Mouse (Mus musculus) midbrain, embryonic 11.5 days (tissue): ENCODE data around the gene Gcn1l1. TPM values are rescaled to one million over a fixed set of nuclear protein-coding genes. Genes with fewer than 3 reads are reported as not detected.

ENCODE experiments used
- ATAC-seq: fragments of 200-750 bp; cut with Nextera tagmentation; 2 replicates; pipeline ENCODE4 v1.8.0; 2017; ENCODE audit warnings: moderate TSS enrichment, moderate library complexity; ENCODE audit not compliant: low FRiP score
- DNase-seq: peaks from one replicate; pipeline ENCODE4 v3.0.0; 2015; ENCODE audit warnings: low spot score; ENCODE audit errors: missing footprints
- H3K27ac ChIP-seq: fragments of 300-500 bp; sonication (generic); 2 replicates; pipeline ENCODE4 v1.5.1; 2014; ENCODE audit warnings: low read depth, low read length
- H3K27me3 ChIP-seq: fragments of 300-500 bp; sonication (generic); 2 replicates; pipeline ENCODE4 v1.6.1; 2014; ENCODE audit warnings: mild to moderate bottlenecking, low read length, moderate library complexity, mixed read lengths; ENCODE audit not compliant: control insufficient read depth, insufficient read depth
- H3K36me3 ChIP-seq: fragments of 300-500 bp; sonication (generic); 2 replicates; pipeline ENCODE4 v1.6.1; 2014; ENCODE audit warnings: mild to moderate bottlenecking, low read length, moderate library complexity, mixed read lengths; ENCODE audit not compliant: control insufficient read depth, insufficient read depth
- H3K4me1 ChIP-seq: fragments of 300-500 bp; sonication (generic); 2 replicates; pipeline ENCODE4 v1.6.1; 2014; ENCODE audit warnings: low read length; ENCODE audit not compliant: control insufficient read depth, insufficient read depth
- H3K4me2 ChIP-seq: fragments of 300-500 bp; sonication (generic); 2 replicates; pipeline ENCODE4 v1.6.1; 2014; ENCODE audit warnings: mild to moderate bottlenecking, moderate library complexity
- H3K4me3 ChIP-seq: fragments of 300-500 bp; sonication (generic); 2 replicates; pipeline ENCODE4 v1.5.1; 2014; ENCODE audit warnings: low read depth, low read length
- H3K9ac ChIP-seq: fragments of 300-500 bp; sonication (generic); 2 replicates; pipeline ENCODE4 v1.6.1; 2014; ENCODE audit warnings: low read length
- H3K9me3 ChIP-seq: fragments of 300-500 bp; sonication (generic); 2 replicates; pipeline ENCODE4 v1.6.1; 2016; ENCODE audit warnings: low read length; ENCODE audit not compliant: control insufficient read depth
- WGBS: fragments of 180-500 bp; shearing (Covaris S2); extraction: QIAGEN DNeasy Blood & Tissue Kit; methylation state at CpG from one replicate; pipeline ENCODE4 v1.1.7; 2014; 5-methylcytosine and 5-hydroxymethylcytosine counted together
- polyA plus RNA-seq: library from polyadenylated mRNA; unstranded; fragments of >200 nt; fragmentation: Nextera tagmentation; extraction: Ambion mirVana; gene quantifications from 2 replicates; pipeline ENCODE4 v1.2.1, GENCODE M21; 2014

The Gcn1l1 gene
- polyA plus RNA-seq, 1 experiment from 2014 or later = 32.2 TPM

DNA sequence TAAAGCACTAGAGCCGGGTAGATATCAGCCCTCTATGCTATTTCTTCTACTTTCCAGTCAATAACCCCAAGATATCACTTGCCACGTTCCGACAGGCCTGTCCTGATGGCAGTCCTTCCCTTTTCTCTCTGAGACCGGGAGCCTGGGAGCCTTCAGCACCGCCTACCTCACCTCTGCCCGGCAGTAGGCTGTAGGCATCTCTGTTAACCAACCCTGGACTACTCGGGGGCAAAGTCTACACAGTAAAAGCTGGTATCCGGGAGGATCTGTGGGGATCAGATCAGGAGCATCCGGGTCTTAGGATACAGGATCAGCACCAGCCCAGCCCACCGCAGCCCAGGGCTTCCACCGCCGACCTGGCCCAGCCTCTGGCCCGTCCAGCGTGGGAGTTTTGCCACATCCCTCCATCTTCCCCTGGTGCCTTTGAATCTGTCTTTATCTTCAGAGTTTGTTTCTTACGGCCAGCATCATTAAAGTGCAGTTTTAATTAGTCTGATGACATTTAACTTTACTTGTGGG, 42.0 kb upstream of the Gcn1l1 start:
- H3K27ac ChIP-seq = no peak overlapping the region
- no peaks in the 10 kb centered on the region for H3K27me3 ChIP-seq
- no peak overlapping the region for H3K4me2 ChIP-seq
- H3K9me3 ChIP-seq = no peaks in the 10 kb centered on the region
- no peak overlapping the region for H3K9ac ChIP-seq
- H3K4me1 ChIP-seq = peaks cover 12% of the 10 kb centered on the region; the same call in 1 of the 2 replicates
- DNase-seq (peak; percentile 79), ATAC-seq (no peak)
- 82% methylated on average over 15 of the region's 15 CpGs for WGBS
- H3K4me3 ChIP-seq = no peak overlapping the region
- H3K36me3 ChIP-seq = no peaks in the 10 kb centered on the region

DNA sequence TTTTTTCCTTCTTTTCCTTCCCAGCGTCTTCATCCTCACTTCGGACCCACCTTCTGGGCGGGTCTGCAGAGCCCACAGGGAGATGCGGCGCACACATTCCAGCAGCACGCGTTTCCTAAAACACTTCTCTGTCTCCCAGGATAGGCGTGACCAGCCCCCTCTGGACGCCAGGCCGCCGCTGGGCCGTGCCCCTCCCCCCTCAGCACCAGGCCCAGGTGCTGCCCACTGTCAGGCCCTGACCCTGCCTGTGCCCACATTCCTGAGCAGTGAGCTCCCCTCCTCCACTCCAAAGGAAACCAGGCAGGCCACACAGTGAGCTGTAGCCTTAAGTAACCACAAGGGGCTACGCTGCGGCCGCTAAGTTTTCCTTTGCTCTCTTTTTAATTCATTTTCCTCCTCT, 41.1 kb upstream of the Gcn1l1 start:
- DNase-seq = no peak
- H3K4me2 ChIP-seq = no peak overlapping the region
- no peak overlapping the region for H3K9ac ChIP-seq
- H3K36me3 ChIP-seq = no peaks in the 10 kb centered on the region
- no peaks in the 10 kb centered on the region for H3K9me3 ChIP-seq
- ATAC-seq = peak; percentile 52
- no peak overlapping the region for H3K4me3 ChIP-seq
- no peak overlapping the region for H3K27ac ChIP-seq
- H3K4me1 ChIP-seq = peaks cover 12% of the 10 kb centered on the region; the same call in 1 of the 2 replicates
- no peaks in the 10 kb centered on the region for H3K27me3 ChIP-seq
- WGBS = 5% methylated on average over 15 of the region's 15 CpGs

DNA sequence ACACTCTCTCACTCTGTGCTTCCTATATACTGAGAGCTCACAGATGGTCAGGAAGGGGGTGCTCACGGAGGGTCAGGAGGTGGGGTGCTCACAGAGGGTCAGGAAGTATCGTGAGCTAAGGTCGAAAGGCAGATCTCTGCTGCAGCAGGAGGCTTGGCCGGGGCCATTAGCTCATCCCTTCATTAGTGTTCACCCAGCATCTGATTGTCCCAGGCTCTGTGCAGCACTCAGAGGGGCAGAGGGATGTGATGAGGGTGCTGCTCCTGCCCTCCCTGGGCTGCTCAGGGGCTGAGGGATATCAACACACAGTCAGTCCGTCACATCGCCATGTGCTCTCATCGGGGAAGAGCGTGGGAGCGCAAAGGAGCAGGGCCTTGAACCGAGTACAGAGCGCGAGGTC, 40.6 kb upstream of the Gcn1l1 start:
- ATAC-seq (no peak), DNase-seq (no peak)
- H3K36me3 ChIP-seq = no peaks in the 10 kb centered on the region
- H3K9me3 ChIP-seq = no peaks in the 10 kb centered on the region
- peaks cover 12% of the 10 kb centered on the region; the same call in 1 of the 2 replicates for H3K4me1 ChIP-seq
- no peaks in the 10 kb centered on the region for H3K27me3 ChIP-seq
- 55% methylated on average over 12 of the region's 12 CpGs for WGBS
- no peak overlapping the region for H3K4me3 ChIP-seq
- no peak overlapping the region for H3K9ac ChIP-seq
- H3K27ac ChIP-seq = no peak overlapping the region
- no peak overlapping the region for H3K4me2 ChIP-seq

DNA sequence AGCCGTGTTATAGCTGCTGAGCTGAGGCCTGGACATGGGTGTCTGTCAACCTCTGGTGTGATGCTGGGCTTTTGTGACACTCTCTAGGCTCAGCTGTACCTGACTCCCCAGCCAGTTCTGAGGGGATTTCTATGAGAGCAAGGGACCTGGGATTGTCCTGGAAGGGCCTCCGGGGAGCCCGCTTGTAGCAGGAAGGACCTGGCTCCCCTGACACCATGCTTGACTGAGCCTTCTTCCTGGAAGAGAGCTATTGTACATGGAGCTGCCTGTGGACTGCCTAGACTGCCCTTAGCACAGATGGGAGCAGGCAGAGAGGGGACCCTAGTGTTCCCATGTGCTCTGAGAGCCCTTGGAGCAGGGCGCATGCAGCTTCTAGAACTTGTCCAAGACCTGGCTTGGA, 39.6 kb upstream of the Gcn1l1 start:
- no peak for DNase-seq
- Histone ChIP-seq H3K27me3 (no peaks in the 10 kb centered on the region), H3K36me3 (no peaks in the 10 kb centered on the region), H3K4me3 (no peak overlapping the region), H3K9ac (no peak overlapping the region), H3K9me3 (no peaks in the 10 kb centered on the region), H3K27ac (no peak overlapping the region), H3K4me2 (no peak overlapping the region), H3K4me1 (peaks cover 12% of the 10 kb centered on the region; the same call in 1 of the 2 replicates)
- WGBS = 94% methylated on average over 4 of the region's 4 CpGs
- no peak for ATAC-seq

DNA sequence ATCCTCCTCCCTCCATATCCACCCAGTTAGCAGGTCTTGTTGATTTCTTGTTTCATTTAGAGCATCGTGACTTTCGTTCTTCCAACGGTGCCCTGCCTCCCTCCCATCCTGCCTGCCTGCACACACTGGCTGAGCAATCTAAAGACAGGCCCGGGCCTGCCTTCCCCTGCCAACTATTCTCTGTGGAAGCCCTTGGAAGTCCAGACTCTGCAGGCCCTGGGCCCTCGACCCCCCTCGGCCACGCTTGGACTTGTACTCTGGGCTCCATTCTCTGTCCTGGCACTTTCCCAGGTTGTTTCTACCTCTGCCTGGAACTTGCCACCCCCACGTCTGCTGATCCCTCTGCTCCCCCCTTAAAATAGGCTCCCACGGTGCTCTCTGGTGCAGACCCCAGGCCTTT, 39.1 kb upstream of the Gcn1l1 start:
- ATAC-seq (no peak), DNase-seq (no peak)
- Histone ChIP-seq H3K36me3 (no peaks in the 10 kb centered on the region), H3K4me3 (no peak overlapping the region), H3K9me3 (no peaks in the 10 kb centered on the region), H3K27me3 (no peaks in the 10 kb centered on the region), H3K27ac (no peak overlapping the region), H3K9ac (no peak overlapping the region), H3K4me2 (no peak overlapping the region), H3K4me1 (peaks cover 12% of the 10 kb centered on the region; the same call in 1 of the 2 replicates)
- 84% methylated on average over 9 of the region's 9 CpGs for WGBS

DNA sequence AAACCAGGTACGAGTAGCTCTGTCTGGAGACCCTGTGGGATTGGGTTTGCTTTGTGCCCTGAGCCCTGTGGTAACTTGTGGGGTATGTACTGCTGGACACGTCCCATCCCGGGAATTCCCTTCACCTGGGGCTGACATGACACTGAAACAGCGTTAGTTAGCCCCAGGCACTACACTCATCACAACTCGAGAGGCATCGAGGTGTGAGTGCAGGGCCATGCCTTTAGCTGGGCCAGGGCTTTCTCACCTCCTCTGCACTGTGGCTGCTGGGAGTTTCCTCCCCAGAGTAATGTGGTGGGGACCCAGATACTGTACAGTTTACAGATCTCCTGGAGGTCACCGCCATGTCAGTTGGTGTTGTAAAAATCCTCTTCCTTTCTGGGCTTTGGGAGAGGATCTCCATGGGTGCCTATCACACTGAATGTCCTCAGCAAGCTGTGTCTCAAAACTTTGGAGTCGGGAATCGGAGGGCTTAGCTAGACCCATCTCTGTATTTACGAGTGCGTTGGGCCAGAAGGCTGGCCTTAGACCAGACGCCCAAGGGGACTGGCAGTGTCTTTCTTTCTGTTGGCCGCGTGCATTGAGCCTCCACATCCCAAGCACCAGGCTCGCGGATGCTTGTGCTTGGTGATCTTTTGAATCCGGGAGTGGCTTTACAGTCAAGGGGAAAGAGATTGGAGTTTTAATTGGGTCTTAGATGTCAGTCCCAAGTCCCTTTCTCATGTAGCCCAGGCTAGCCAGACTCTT, 38.4 kb upstream of the Gcn1l1 start:
- Histone ChIP-seq H3K4me2 (no peak overlapping the region), H3K4me1 (peaks cover 12% of the 10 kb centered on the region; the same call in 1 of the 2 replicates), H3K9me3 (no peaks in the 10 kb centered on the region), H3K27me3 (no peaks in the 10 kb centered on the region), H3K27ac (no peak overlapping the region), H3K9ac (no peak overlapping the region), H3K36me3 (no peaks in the 10 kb centered on the region), H3K4me3 (no peak overlapping the region)
- WGBS = 86% methylated on average over 17 of the region's 17 CpGs
- DNase-seq (no peak), ATAC-seq (no peak)

DNA sequence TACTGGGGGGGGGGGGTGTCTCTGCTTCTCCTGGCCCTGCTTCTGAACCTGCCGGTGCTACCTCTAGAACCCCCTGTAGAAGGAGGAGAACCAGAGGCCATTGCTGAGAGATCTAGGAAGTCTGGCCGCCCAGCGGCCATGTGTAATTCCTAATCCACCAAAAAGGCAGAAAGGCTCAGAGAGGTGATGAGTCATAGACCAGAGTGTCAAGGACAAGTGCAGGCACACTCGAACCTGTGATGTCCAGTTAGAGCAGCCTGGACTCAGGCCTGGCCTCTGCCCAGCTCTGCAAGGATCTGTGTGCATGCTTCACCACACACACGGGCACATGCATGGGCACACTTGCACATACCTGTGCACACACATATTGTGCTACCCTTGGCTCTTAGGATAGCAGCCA, 36.9 kb upstream of the Gcn1l1 start:
- no peak overlapping the region for H3K4me3 ChIP-seq

DNA sequence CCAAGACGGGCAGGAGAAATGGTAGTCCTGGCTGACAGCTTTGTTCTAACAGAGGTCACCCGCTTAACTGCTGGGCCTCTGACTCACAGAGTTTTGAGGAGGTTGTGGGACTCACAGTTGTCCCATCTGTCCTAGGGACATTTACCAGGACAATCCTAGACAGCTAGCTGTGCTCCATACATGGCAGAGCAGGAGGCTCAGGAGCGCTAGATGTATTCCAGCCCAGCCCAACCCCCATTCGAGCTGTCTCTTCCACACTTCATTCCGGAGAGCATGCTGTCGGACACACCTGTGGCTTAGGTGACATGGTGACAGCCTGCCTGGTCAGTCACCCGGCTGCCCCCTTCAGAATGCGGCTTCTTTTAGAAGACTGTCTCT, 35.7 kb upstream of the Gcn1l1 start:
- Histone ChIP-seq H3K36me3 (no peaks in the 10 kb centered on the region), H3K4me3 (no peak overlapping the region), H3K4me2 (no peak overlapping the region), H3K4me1 (peaks cover 6% of the 10 kb centered on the region), H3K27ac (no peak overlapping the region), H3K9me3 (no peaks in the 10 kb centered on the region), H3K9ac (no peak overlapping the region), H3K27me3 (no peaks in the 10 kb centered on the region)
- no peak for ATAC-seq
- no peak for DNase-seq
- WGBS = 77% methylated on average over 8 of the region's 8 CpGs

More for the DNA sequence above, 36.9 kb upstream of the Gcn1l1 start:
- DNase-seq (no peak), ATAC-seq (no peak)
- 93% methylated on average over 5 of the region's 5 CpGs for WGBS
- no peak overlapping the region for H3K9ac ChIP-seq
- H3K36me3 ChIP-seq = no peaks in the 10 kb centered on the region
- H3K27me3 ChIP-seq = no peaks in the 10 kb centered on the region
- no peaks in the 10 kb centered on the region for H3K9me3 ChIP-seq
- peaks cover 12% of the 10 kb centered on the region; the same call in 1 of the 2 replicates for H3K4me1 ChIP-seq
- no peak overlapping the region for H3K4me2 ChIP-seq
- H3K27ac ChIP-seq = no peak overlapping the region

DNA sequence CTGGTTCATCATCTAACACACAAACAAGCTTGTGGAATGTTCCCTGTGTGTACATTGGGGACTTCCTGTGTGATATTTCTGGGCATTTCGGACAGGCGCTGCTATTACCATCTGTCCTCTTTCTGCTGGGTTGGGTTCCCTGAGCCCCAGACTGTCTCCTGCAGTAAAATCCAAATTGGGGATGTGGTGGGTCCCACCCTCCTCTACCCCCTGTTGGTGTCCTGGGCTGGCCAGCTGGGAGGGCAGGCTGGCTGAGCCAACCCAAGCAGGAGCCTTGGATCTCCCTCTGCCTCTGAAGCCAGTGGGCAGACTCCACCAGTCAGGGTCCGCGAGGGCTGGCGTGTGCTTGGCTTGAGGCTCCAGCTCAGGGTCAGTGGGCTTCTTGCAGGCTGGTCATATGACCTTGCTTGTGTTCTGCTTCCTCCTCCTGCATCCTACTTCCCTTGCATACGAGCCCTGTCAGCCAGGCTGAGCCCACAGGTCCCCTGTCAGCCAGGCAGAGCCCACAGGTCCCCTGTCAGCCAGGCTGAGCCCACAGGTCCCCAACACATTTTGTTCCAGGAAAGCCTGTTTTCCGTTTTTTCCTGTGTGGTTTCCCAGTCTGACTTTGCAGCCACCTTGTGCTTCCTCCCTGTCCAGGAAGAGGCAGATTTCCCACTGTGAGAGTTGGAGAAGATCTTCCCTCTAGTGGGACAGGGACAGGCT, 35.2 kb upstream of the Gcn1l1 start:
- no peak overlapping the region; the same call in 1 of the 2 replicates for H3K27ac ChIP-seq
- no peaks in the 10 kb centered on the region for H3K36me3 ChIP-seq
- H3K4me2 ChIP-seq = no peak overlapping the region
- WGBS = 71% methylated on average over 7 of the region's 7 CpGs
- DNase-seq = no peak
- H3K4me1 ChIP-seq = peaks cover 4% of the 10 kb centered on the region
- H3K4me3 ChIP-seq = no peak overlapping the region
- no peak for ATAC-seq
- no peaks in the 10 kb centered on the region for H3K27me3 ChIP-seq
- no peaks in the 10 kb centered on the region for H3K9me3 ChIP-seq
- H3K9ac ChIP-seq = no peak overlapping the region
